Mouse (Mus musculus) lung, adult 2 months (tissue): ENCODE results near the gene Hdac6.

Experiments used
- CTCF ChIP-seq: fragments of 200-500 bp; IDR thresholded peaks from 2 replicates; pipeline ENCODE4 v1.5.1; 2011; ENCODE audit warnings: mild to moderate bottlenecking, low read length, control low read depth; ENCODE audit not compliant: insufficient read depth
- POLR2A ChIP-seq: fragments of 200-500 bp; IDR thresholded peaks from 2 replicates; pipeline ENCODE4 v1.6.1; 2011; ENCODE audit warnings: low read depth, mild to moderate bottlenecking, control low read depth, low read length, borderline replicate concordance; ENCODE audit errors: extremely low read depth

GRCm38 (mm10) chrX:7904441-7904840 is 43.2 kb downstream of the Hdac6 start:
- TF ChIP-seq CTCF (no peak), POLR2A (no peak)
